Comparison of ENCODE assay signal across 17 mouse cellular contexts in the genomic region with DNA sequence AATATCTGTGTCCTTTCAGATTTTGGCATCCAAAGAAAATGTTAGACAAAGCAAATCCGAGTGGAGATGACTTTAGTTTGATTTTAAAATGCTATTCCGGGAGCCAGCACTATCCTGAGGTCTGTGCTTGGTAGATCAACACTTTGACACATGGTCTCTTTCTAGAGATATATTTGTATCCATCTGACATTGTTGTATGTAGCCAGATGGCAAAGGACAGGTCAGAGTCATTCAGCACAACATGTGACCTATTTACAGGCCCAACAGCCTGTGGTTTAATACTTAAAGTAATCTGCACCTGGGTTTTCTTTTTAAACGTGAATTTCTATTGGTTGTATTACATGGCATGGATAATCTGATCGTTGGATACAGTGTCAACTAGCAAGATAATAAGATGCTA.
"Had no signal": no experiment of that assay in that cellular context is flagged by ENCODE, and none has a peak within 500 bp of the region (broad histone marks: within the 10 kb centered on the region; RNA-seq: fewer than 3 reads in every experiment).

No protein-coding gene starts in this region.

- DNase-seq: gastrocnemius, adult 2 months; gastrocnemius, postnatal 10 days; gastrocnemius, postnatal 25 days; heart, adult 18-20 months; heart, postnatal 10 days; heart, postnatal 4 days; kidney, adult 18-20 months; kidney, adult 8-10 months; kidney, postnatal 10 days; kidney, postnatal 25 days; kidney, postnatal 4 days; liver; liver, embryonic 13.5 days had no signal

- ATAC-seq: hindbrain, embryonic 16.5 days; inflammation-experienced regulatory T-cells, adult 6 months; intestine, embryonic 15.5 days; intestine, postnatal 0 days had no signal
